Mouse (Mus musculus) frontal cortex, postnatal 25 days (tissue): ENCODE data around the gene Vwa1.
A peak's percentile ranks its signal among the peaks of the same experiment; 100 is the strongest.
"Not testable (repeated sequence)": the region's sequence is repeated elsewhere in the genome, so short reads cannot be mapped to it uniquely, and the experiment has no call there.

Source experiments
- DNase-seq, 2 experiments: peaks; one replicate each; pipeline ENCODE4 v3.0.0; 2022; ENCODE audit warnings: low spot score in 2 of 2

Gene Vwa1

DNA sequence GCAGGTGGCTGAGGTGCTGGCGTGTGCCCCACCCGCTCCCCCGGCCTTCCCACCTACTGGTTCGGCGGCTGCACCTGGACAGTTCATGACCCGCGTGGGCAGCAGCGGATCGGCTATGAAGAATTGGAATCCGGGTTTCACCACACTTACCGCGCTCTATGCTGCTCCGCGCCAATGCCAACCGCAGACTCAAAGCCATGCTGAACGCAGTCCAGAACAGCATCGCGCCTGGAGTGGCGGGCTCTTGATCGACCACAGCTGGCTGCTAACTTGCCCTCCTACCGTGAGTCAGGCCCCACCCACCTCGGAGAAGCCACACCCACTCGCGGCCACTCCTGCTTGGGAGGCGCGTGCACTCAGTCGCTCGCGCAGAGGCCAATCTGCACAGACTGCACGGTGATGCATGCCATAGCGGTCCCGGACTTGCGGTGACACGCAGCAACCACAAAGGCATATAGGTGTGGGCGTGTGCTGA is at the start of gene Vwa1:
Gene Vwa1 (minus strand): TSS at position 419 of the 475 bp plus-strand sequence.
- peak; percentile 63 to 77 for DNase-seq

DNA sequence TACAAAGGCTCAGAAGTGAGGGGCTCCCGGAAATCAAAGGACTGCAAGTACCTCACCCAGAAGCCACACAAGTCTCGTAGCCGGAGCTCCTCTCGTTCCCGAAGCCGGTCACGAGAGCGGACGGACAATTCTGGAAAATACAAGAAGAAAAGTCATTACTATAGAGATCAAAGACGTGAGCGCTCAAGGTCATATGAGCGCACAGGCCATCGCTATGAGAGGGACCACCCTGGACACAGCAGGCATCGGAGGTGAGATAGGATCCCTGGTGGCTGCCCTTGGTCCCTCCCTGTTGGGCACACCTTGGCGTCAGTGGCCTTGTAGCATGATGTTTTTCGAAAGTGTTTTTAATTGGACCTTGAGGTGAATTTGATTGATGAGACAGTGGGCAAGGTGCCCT is 48.9 kb upstream of the Vwa1 start:
- DNase-seq = no peak

DNA sequence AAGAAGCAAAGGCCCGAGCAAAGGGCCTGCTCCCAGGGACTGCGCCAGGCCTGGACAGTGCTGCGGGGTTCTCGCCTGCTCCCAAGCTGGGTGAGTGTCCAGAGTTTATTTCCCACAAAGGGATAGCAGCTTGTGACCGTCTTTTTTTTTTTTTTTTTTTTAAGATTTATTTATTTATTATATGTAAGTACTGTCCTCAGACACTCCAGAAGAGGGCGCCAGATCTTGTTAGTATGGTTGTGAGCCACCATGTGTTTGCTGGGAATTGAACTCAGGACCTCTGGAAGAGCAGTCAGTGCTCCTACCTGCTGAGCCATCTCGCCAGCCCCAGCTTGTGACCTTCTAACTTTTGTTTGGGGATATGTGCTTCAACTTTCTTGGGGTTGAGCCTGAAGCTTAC is 46.5 kb upstream of the Vwa1 start:
- no peak for DNase-seq

DNA sequence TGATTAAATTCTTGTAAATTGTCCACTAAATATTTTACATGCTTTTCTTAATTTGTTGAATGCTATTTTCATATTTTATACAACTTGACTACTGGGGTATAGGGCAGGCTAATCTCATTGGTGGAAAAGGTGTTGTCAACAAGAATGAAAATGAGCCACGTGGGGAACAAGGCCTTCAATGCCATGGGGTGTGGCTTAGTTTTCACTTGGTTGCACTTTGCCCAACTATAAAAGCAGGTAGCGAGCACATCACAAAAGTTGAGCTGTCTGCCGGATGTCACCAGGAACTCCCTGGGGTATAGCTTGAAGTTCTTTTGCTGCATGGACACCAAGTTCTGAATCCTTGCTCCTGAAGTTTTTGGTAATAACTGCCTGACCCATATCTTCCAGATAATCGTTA is 43.0 kb upstream of the Vwa1 start:
- no peak for DNase-seq

DNA sequence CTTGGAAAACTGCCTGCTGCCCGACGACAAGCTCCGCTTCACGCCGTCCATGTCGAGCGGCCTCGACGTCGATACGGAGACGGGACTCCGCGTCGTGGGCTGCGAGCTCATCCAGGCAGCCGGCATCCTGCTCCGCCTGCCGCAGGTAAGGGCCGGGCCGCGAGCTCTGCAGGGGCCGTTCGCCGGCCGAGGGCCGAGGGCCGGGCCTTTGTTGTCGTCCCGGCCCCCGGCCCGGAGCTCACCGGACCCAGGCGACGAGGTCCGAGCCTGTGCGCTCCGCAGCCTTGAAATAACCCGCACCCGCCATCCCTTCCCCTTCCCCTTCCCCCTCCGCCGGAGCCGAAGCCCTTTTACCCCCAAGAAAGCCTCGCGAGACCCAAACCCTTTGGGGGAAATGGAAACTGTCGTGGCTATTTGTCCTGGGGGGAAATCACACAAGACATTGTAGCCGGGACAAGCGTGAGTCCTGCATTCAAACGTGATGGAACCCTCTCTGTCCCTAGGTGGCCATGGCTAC is 38.2 kb upstream of the Vwa1 start:
- DNase-seq = no peak

DNA sequence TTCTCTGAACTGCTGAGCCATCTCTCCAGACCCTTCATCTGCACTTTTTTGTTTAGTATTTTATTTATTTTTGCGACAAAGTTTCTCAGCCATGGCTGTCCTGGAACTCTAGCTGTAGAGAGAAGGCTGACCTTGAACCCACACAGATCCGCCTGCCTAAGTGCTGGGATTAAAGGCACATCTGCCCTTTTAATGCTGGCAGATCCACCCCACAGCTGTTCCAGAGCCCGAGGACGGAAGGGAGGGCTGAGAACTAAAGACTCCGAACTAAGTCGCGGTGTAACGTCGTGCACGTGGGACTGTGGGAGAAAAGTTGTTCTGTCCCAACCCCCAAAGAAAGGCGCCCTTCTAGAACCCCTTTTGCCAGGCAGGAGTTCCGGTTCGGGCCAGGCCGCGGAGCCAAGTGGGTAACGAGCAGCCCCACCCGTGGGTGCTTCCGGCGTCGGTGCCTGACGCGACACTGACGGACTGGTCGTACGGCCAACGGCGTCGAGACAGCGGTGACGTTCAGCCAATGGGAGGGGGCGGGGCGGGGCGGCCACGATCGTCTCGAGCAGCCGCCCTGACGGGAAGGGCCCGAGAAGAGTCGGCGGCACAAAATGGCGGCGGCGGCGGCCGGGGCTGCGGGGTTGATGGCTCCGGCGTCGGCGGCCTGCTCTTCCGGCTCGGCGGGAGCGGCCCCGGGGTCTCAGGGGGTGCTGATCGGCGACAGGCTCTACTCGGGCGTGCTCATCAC is 37.6 kb upstream of the Vwa1 start, which contains the start of gene Ccnl2:
Gene Ccnl2 (plus strand): TSS at position 561 of the 736 bp plus-strand sequence.
- peak; percentile 71 to 84 for DNase-seq

DNA sequence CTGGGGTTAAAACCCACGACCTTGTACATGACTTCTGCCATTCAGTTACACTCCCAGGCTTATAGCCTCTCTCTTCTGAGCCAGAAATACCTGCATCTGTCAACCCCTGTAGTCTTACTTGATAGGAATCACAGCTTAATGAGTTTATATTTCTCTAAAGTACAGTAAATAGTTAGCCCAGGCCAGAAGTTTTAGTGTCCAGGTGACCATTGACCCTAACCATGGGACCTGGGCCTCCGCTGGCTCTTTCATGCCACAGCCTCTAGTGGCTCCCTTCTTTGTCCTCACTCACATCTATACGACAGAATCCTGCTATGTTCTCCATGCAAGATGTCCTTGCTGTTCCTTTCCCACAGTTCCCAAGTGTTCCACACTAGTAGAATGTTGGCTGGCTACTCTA is 33.3 kb upstream of the Vwa1 start:
- DNase-seq = no peak

DNA sequence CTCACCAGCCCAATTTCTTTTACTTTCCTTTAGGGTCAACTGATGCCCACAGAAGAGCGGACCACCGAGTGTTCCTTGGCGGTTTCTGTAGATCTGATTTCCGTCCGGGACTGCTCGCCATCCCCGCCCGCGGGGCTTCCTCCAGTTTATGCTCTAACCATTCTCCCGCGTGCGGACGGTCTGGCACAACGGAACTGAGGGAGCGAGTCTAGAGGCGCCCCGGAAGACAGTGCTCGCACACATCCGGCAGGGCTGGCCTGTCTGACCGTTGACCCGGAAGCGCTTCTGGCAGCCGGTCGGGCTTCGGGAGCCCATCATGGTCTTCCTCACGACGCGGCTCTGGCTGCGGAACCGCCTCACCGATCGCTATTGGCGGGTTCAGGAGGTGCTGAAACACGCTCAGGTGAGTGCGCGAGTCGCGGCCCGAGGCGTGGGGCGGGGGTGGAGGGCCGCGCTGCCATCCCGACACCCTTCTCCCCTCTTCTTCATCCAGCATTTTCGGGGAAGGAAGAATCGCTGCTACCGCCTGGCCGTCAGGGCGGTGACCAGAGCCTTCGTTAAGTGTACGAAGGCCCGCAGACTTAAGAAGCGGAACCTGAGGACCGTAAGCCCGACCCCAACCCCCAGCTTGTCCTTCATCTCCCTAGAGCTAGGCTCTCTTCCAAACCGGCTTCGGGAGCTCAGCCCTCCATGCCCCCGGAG is 29.0 kb upstream of the Vwa1 start:
- DNase-seq = peak; percentile 94 to 96

DNA sequence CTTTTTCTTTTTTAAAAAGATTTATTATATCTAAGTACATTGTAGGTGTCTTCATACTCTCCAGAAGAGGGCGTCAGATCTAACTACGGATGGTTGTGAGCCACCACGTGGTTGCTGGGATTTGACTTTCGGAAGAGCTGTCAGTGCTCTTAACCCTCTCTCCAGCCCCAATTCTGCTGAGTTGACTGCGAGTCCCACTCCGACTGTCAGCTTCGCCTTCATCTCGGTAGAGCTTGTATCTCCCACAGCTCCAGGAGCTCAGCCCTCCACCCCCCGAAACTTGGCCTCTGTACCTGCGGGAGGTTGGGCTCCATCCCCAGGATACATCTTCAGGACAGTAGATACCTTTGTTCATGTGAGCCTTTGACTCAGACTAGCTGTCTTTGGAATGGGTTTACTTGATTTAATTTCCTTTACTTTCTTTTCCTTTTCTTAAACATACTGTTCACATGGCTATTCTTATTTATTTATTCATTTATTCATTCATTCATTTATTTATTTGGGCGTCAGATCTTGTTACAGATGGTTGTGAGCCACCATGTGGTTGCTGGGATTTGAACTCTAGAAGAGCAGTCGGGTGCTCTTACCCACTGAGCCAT is 28.3 kb upstream of the Vwa1 start, which contains the start of gene Mrpl20:
Gene Mrpl20 (plus strand): TSS at position 138 of the 599 bp plus-strand sequence.
- DNase-seq = no peak

DNA sequence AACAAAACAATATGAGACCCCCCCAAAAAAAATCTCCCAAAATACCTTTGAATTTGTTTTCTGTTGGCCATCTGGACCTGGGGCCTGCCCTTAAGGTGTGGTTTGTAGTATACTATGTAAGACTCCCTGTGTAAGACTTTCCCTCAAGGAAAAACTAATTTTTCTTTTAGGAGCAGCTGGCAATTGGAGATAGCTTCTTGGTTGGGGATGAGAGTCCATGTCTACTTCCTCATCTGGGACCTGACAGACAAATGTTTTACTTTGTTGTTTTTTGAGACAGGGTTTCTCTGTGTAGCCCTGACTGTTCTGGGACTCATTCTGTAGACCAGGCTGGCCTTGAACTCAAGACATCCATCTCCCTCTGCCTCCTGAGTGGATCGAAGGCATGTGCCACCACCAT is 27.6 kb upstream of the Vwa1 start:
- DNase-seq = no peak

DNA sequence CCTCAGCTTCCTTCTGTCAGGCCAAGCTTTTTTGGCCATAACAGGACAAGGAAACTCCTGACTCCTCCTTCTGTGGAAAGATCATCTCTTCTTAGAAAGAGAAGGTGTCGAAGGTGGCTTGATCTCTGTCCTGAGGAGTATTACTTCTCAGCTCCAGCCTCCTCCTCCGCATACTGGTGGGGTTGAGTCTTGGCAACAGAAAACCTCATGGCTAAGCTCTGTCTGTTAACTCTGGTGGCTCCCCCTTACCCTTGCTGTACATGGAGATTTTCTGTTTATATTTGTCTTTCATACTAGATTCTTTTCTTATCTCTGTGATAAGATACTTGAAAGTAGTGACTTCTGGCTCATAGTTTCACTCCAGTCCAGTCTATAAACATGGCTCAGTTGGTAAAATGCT is 19.2 kb upstream of the Vwa1 start:
- no peak for DNase-seq

DNA sequence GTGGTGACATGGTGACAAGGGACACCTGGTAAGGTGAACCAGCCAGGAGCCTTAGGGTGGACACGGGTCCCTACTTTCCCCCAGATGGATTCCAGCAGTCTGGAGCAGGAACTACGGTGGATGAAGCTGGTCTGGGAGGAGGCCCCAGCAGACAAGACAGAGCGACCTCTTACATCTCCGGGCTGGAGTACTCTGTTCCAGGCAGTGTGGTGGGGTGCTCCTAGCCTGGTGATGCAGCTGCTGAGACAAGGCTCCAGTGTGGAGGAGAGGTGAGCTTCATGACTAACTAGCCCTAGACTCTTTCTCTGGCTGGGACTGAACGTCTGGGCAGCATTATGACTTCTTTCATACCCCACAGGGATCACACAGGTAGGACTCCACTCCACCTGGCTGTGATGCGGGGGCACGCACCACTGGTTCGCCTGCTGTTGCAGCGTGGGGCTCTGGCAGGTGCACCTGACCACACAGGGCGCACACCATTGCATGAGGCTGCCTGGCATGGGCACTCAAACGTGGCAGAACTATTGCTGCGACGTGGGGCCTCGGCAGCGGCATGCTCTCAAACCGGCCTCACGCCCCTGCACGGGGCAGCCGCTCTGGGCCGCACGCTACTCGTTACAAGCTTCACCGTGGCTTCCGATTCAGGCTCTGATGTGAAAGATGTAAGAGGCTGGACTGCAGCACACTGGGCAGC is 16.9 kb upstream of the Vwa1 start:
- DNase-seq = no peak

DNA sequence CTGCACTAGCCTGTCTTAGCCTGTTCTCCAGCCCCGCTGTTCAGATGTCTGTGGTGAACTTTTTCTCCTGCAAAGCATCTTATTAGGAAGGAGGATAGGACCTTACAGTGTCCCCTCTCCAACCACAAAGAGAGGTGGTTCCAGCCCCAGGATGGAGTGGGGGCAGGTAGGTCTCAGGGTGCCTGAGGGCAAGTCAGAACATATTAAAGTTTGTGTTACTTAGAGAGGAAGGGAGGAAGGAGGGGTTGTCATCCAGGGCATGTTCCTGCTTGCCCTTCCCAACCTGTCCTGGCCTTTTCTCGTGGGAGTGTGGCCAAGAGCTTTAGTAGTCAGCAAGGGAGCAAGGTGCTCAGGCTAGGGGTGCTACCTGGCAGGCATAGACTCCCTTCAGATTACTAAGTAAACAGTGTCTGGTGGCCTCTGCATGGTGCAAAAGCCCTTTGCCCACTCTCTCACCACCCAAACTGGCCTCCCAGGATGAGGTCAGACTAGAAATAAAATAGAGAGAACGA is 16.2 kb upstream of the Vwa1 start:
- DNase-seq = no peak

DNA sequence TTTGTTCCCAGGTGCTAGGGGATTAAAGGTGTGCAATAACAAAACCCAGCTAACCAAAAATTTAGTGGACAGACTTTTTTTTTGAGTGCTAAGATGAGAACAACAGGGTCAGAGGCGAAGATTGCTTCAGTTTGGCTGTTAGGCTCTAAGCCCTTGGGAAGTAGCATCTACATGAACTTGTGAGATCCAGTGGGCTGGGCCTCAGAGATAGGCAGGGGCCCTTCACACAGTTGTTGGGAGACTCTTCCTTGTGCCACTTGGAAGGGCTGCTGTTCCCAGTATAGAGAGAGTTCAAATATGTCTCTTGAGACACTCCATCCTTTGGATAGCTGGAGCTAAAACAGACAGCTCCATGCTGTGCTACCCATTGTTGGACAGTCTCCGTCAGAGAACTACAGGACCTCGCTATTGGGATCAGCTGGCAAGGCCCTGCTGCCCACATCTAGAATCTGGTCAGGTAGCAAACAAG is 15.6 kb upstream of the Vwa1 start, which contains the start of gene Ankrd65:
Gene Ankrd65 (plus strand): TSS at position 419 of the 469 bp plus-strand sequence.
- DNase-seq = no peak

DNA sequence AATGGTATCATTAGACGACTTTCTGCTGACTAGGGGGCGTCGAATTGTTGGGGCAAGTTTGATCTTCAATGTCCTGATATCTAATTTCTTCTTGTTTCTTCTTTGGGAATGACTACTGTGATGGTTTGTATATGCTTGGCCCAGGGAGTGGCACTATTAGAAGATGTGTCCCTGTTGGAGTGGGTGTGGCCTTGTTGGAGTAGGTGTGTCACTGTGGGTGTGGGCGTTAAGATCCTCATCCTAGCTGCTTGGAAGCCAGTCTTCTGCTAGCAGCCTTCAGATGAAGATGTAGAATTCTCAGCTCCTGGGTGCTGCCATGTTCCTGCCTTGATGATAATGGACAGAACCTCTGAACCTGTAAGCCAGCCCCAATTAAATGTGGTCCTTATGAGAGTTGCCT is 14.3 kb upstream of the Vwa1 start:
- DNase-seq = not testable (repeated sequence)

DNA sequence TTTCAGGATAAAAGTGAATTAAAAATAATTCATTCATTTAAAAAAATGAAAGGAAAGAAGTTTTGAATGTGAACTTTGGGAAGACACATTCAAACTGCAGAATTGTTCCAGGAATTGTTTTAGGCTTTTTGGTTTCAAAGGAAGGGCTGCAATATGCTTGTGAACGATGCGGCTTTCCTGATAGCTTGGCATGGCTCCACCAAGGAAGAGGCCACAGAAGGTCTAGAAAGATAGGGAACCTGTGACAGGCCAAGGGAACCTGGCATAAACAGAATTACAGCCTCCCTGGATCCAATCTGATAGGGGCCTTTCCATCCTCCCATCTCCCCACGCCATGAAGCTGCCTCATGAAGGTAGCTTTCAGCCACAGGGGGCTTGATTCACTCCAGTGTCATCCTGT is 13.8 kb upstream of the Vwa1 start:
- no peak for DNase-seq

DNA sequence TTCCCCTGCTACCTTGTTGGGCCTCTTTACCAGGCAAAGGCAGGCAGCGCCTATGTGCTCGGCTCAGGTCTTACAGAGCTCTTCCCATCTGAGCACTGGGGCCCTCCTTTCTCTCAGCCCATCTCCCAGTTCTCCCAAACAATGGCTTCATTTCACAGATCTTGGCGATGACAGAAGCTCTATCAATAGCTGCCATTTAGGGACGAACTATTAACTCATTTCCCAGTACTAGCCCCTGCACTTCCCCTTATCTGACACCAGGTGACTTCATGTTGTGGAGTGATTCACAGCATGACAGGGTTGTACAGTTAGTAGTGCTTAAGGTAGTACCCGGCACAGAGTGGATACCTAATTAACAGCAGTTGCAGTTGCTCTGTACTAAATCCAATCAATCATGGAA is 11.3 kb upstream of the Vwa1 start, which contains the start of gene Tmem88b:
Gene Tmem88b (minus strand): TSS at position 56 of the 400 bp plus-strand sequence.
- DNase-seq = no peak

DNA sequence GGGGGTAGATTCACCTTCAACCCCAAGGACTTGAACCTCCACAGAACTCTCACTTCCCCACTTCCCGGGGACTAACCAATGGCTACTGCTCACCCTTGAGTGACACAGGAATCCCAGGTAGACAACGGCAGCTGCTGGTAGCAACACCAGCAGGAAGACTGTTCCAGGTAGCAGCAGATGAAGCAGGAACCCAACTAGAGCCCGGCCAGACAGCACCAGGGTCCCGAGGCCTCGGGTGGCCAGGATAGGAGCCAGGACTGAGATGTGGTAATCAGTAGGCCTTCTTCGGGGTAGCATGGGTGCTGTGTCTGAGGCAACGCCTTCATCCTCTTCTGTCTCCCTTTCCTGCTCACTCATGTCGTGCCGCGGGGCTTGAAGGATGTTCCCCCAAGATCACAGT is 10.7 kb upstream of the Vwa1 start:
- DNase-seq = no peak

DNA sequence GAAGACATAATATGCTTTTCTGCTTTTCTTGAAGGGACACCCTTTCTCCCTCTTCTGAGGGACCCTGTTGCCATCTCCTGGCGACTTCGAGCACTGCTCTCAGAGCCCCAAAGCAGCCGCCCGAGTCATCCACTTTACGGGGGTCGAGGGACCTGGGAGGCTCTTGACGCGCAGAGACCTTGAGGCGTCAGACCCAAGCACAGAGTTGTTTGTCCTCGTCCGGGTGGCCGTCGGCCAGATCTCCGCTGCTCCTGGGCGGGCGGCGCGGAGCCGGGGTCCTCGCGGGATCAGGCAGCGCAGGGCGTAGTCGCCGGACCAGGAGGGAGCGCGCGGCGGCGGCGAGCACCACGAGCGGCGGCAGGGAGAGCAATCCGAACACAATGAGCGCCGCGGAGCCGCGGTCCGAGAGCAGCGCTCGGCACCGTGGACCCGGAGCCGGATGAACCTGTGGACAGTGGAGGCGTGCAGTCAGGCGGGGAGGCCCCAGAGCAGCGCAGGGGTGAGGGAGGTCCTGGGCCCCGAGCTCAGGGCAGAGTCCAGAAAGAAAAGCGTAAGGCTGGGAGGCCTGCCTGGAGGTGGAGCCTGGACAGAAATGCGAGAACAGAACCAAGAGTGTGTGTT is 9.7 kb upstream of the Vwa1 start:
- DNase-seq = peak; percentile 70 to 71

DNA sequence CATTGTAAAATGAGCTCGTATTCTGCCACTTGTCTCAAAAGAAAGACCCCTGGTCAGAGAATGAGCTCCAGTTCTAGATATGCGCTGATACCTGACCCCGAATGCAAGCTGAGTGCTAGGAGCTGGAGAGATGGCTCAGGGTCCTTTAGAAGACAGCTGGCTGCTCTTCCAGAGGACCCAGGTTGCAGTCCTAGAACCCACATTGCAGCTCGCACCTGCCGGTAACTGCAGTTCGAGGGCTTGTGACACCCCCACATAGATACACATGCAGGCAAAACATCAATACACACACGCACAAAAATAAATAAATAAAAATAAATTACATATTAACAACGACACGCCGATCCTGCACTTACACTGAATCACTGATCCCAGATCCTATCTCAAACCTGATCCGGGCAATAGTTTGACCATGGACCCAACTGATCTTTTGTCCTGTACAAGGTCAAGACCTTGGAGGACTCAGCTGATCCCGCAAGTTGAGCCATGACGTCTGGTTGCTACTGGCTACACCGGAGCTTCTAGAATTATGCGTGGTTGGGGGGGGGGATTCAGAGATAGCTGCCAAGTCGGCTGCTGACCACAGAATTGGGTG is 9.1 kb upstream of the Vwa1 start:
- DNase-seq = no peak
